Mouse (Mus musculus) bone marrow, adult 2 months (tissue): ENCODE results near the gene Spry2. TPM values are rescaled to one million over a fixed set of nuclear protein-coding genes. Genes with fewer than 3 reads are reported as not detected.
A peak's percentile ranks its signal among the peaks of the same experiment; 100 is the strongest.

Source experiments
- H3K27ac ChIP-seq: fragments of 200-500 bp; 2 replicates; pipeline ENCODE4 v1.5.1; 2012; ENCODE audit warnings: low read depth, mild to moderate bottlenecking, control low read depth, inconsistent platforms, low read length; ENCODE audit not compliant: control insufficient read depth, poor library complexity, insufficient read depth
- H3K4me1 ChIP-seq: fragments of 200-500 bp; 2 replicates; pipeline ENCODE4 v1.6.1; 2011; ENCODE audit warnings: low read length; ENCODE audit not compliant: control insufficient read depth, insufficient read depth
- H3K4me3 ChIP-seq: fragments of 200-500 bp; replicated peaks from 2 replicates; pipeline ENCODE3; 2011; ENCODE audit warnings: mild to moderate bottlenecking, low read depth, low read length, control low read depth; ENCODE audit not compliant: control insufficient read depth
- CTCF ChIP-seq: fragments of 200-500 bp; IDR thresholded peaks from 2 replicates; pipeline ENCODE4 v1.5.1; 2011; ENCODE audit warnings: low read length, control low read depth; ENCODE audit not compliant: control insufficient read depth, insufficient read depth
- POLR2A ChIP-seq: fragments of 200-500 bp; IDR thresholded peaks from 2 replicates; pipeline ENCODE4 v1.6.1; 2011; ENCODE audit warnings: low read depth, mild to moderate bottlenecking, control low read depth, low read length, borderline replicate concordance; ENCODE audit not compliant: control insufficient read depth
- WGBS: fragments of 180-500 bp; shearing (Covaris S2); methylation state at CpG from one replicate; pipeline ENCODE4 v1.1.7; 2018; 5-methylcytosine and 5-hydroxymethylcytosine counted together
- polyA plus RNA-seq: library from polyadenylated mRNA; stranded (reverse); fragments of >200 nt; gene quantifications from 2 replicates; pipeline ENCODE4 v1.2.4, GENCODE M21; 2011; ENCODE audit warnings: low replicate concordance; ENCODE audit not compliant: missing spikeins, insufficient read depth, insufficient read length

Gene Spry2
- polyA plus RNA-seq, 1 experiment: 14.5 TPM

GRCm38 (mm10) chr14:105897569-105898101, 1.0 kb upstream of the Spry2 start:
- Histone ChIP-seq H3K4me1 (no peaks in the 10 kb centered on the region; the same call in 1 of the 2 replicates), H3K27ac (peak overlapping the region; percentile 69; the same call in 1 of the 2 replicates), H3K4me3 (peak overlapping the region; percentile 58)
- under 1% methylated on average over 28 of the region's 28 CpGs for WGBS
- TF ChIP-seq CTCF (no peak), POLR2A (no peak)

- H3K27ac ChIP-seq: peak overlapping the region; percentile 81
- TF ChIP-seq POLR2A: no peak; the same call in 1 of the 2 replicates
- TF ChIP-seq CTCF: no peak
- H3K4me1 ChIP-seq: no peaks in the 10 kb centered on the region; the same call in 1 of the 2 replicates
- H3K4me3 ChIP-seq: peak overlapping the region; percentile 77
- under 1% methylated on average over 50 of the region's 50 CpGs for WGBS
These were observed 513 bp downstream of the Spry2 start for GRCm38 (mm10) chr14:105895961-105896651.

GRCm38 (mm10) chr14:105894971-105895873, 1.4 kb downstream of the Spry2 start:
- under 1% methylated on average over 36 of the region's 36 CpGs for WGBS
- TF ChIP-seq CTCF (no peak), POLR2A (no peak)
- H3K27ac ChIP-seq: peak overlapping the region; percentile 52; the same call in 1 of the 2 replicates
- H3K4me3 ChIP-seq: peak overlapping the region; percentile 77
- no peaks in the 10 kb centered on the region; the same call in 1 of the 2 replicates for H3K4me1 ChIP-seq

- peak overlapping the region; percentile 12 for H3K4me3 ChIP-seq
- no peaks in the 10 kb centered on the region; the same call in 1 of the 2 replicates for H3K4me1 ChIP-seq
- TF ChIP-seq POLR2A: no peak
- no peak for TF ChIP-seq CTCF
- 44% methylated on average over 9 of the region's 9 CpGs for WGBS
- no peak overlapping the region for H3K27ac ChIP-seq
These were observed 3.0 kb downstream of the Spry2 start for GRCm38 (mm10) chr14:105893623-105893995.

GRCm38 (mm10) chr14:105892941-105893622, 3.5 kb downstream of the Spry2 start:
- no peak overlapping the region for H3K27ac ChIP-seq
- TF ChIP-seq POLR2A (no peak), CTCF (no peak)
- H3K4me1 ChIP-seq: no peaks in the 10 kb centered on the region; the same call in 1 of the 2 replicates
- H3K4me3 ChIP-seq: no peak overlapping the region
- 87% methylated on average over 24 of the region's 24 CpGs for WGBS

- Histone ChIP-seq H3K27ac (no peak overlapping the region), H3K4me1 (peaks cover 4% of the 10 kb centered on the region), H3K4me3 (no peak overlapping the region)
- 56% methylated on average over 5 of the region's 5 CpGs for WGBS
- TF ChIP-seq POLR2A (no peak), CTCF (no peak)
These were observed 5.9 kb downstream of the Spry2 start for GRCm38 (mm10) chr14:105890516-105891231.

GRCm38 (mm10) chr14:105886643-105887374, 9.8 kb downstream of the Spry2 start:
- Histone ChIP-seq H3K4me1 (peaks cover 4% of the 10 kb centered on the region), H3K27ac (no peak overlapping the region; the same call in 1 of the 2 replicates), H3K4me3 (no peak overlapping the region)
- WGBS: 14% methylated on average over 9 of the region's 9 CpGs
- TF ChIP-seq CTCF (no peak), POLR2A (no peak)
